Mouse (Mus musculus) telencephalon, adult 2 months (tissue): ENCODE measurements at regions not wholly inside any gene's neighbourhood (a gene's known extent, or its start where the extent isn't known, plus 50 kb on each side); places are given as distances from the start of the nearest gene placed in this dataset.

Source experiments
- DNase-seq: peaks from one replicate; pipeline ENCODE4 v3.0.0-alpha.2; 2011; ENCODE audit warnings: low read depth, low spot score

DNA sequence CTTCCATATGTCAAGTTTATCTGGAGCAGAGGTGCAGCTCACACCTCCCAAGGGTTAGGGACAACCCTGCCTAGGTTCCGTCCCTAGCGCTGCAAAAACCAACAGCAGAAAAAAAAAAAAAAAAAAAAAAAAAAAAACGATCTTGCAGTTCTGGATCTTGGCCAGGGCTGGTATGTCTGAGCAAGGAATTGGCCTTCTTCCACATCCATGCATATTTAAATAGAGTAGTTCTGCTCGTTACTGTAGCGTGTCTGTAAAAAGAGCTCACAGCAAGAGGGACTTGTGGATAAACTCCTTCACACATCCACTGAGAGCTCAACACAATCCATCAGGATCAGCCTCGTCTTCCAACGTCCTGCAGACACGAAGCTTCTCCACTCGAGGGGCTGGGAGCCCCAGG lies 639.4 kb upstream of the Adam5 start:
- DNase-seq: peak; percentile 60

GRCm38 (mm10) chr8:25462492-25462891 lies 638.3 kb upstream of the Adam5 start:
- DNase-seq: no peak

- no peak for DNase-seq
Measured at GRCm38 (mm10) chr8:25455644-25456043, 631.5 kb upstream of the Adam5 start.

GRCm38 (mm10) chr8:25454972-25455371 lies 630.8 kb upstream of the Adam5 start:
- no peak for DNase-seq

DNA sequence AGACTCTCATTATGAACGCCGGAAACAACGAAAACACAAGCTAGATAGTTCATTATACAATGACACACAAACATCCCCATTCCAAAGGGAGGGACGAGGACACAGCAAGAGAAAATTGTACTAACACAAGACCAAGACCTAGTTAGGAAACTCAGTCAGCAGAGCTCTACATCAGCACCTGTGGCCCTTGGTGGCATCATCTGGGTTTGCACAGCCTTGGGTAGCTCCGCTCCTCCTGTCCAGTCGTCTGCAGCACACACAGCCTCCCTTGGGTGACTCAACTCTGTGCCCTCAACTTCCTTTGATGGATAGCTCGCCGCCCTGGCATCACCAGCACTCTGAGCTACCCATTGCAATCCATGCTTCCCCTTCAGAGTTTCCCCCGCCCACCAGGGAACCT lies 629.7 kb upstream of the Adam5 start:
- no peak for DNase-seq

- DNase-seq: no peak
Measured at GRCm38 (mm10) chr8:25450544-25450943, 626.4 kb upstream of the Adam5 start.

DNA sequence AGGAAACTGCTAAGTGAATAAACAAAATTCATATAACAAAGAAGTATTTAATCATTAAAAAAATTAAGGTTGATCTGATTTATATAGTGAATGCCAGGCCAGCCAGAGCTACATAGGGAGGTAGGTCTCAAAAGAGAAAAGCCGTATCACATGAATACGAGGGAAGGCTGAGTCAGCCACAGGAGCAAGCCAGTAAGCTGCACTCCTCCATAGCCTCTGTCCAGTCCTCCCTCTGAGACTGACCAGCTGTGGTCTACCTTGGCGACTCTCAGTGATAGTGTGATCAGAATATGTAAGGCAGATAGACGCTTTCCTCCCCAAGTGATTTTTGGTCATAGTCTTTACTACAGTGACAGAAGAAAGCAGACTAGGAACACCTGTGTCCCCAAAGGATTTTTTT lies 625.4 kb upstream of the Adam5 start:
- no peak for DNase-seq

DNA sequence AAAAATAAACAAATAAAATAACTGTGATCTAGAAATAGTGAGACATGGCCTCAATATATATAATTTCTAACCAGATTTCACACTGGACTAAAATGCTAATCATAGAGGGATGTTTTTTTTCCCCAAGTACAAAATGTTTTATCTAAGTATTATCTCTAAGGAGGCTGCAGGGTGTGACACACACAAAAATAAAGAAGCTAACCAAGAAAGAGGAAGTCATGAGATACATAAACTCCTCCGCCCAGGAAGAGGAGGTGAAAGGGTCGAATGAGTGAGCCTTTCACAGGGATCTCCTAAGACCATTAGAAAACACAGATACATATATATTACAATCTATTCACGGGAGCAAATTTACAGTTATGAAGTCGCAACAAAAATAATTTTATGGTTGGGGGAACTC lies 623.7 kb upstream of the Adam5 start:
- DNase-seq: no peak

DNA sequence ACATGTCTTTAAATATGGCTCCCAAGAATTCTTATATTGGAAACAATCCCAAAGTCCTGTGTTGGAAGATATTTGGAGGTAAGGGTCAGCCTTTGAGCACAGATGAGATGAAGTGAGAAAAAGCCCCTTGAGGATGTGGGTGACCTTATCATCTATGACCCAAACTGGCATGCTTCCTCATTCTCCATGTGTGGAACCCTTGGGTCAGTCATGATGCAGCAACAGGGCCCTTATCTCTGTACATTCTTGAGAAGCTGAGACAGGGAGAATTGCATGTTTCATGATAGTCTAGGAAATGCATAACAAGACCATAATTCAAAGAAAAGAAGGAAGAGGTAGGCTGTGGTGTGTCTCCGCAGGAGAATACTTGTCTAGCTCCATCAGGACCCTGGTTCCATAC lies 621.8 kb upstream of the Adam5 start:
- no peak for DNase-seq

- no peak for DNase-seq
Measured at GRCm38 (mm10) chr8:25445054-25445453, 620.9 kb upstream of the Adam5 start.

- peak; percentile 13 for DNase-seq
Measured at GRCm38 (mm10) chr8:25443552-25443951, 619.4 kb upstream of the Adam5 start.

GRCm38 (mm10) chr8:25441057-25441441 lies 616.9 kb upstream of the Adam5 start:
- no peak for DNase-seq

DNA sequence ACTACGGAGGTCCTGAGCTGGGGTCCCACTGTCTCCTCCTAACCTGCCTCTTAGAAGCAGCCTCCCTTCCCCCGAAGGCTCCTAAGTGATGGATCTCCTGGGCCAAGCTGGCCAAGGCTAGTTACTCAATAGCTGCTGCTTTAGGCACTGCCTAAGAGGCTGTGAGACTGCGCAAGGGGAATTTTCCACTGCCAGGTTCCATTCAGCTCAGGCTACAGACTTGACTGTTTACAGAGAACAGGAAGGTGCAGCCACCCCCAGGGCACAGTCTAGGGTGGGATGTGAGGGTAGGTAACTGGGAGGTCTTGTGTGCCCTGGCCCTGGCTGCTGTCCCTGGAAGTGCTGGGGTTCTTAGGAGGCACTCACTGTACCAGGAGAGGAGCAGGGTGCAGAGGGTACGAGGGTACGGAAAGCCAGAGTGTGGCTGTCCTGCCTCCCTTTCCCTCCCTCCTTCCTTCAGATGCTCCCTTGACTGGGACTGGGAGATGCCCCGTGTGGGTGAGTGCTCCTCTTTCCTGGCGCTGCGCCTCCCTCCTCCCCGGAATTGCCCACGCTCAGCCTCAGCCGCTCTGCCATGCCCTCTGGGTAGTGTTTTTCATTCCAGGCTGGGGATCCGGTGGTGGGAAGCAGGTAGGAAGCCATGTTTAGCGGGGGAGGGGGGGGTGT lies 616.4 kb upstream of the Adam5 start:
- peak; percentile 40 for DNase-seq

DNA sequence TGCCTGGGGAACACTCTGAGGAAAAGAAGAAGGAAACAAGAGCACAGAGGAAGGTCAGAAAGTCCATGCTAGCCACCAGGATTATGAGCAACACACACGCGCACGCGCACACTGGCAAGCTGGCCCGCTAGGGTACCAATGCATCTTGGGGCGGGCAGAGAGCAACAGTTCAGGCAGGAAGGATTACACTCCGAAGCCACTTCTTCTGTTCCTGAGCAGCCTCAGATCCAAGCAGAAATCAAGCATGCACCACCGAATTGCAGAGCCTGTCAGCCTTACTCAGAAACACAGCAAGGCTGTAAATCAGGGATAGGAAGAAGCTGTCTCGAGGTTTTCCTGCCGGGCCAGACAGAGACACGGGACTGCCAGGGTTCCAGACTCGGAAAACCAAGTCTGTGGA lies 615.8 kb upstream of the Adam5 start:
- DNase-seq: no peak

- DNase-seq: peak; percentile 17
Measured at GRCm38 (mm10) chr8:25438021-25438620, 614.0 kb upstream of the Adam5 start.

DNA sequence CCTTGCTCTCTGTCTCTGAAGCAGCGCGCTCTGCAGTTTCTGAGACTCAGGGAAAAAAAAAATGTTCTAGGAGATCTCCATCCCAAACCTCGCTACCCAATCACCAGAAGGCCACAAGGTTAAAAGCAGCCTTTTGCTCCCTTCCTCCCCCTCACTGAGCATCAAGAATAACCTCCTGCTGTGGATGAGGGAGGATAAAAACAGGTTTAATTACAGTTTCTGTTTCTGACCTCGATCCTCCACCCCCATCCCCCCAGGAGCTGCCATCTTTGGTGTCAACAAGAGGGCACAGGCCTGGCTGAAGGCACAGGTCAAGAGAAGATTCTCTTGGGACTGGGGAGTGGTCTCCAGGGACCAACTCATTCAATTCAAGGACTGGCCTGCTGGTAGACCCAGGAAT lies 613.0 kb upstream of the Adam5 start:
- DNase-seq: no peak

DNA sequence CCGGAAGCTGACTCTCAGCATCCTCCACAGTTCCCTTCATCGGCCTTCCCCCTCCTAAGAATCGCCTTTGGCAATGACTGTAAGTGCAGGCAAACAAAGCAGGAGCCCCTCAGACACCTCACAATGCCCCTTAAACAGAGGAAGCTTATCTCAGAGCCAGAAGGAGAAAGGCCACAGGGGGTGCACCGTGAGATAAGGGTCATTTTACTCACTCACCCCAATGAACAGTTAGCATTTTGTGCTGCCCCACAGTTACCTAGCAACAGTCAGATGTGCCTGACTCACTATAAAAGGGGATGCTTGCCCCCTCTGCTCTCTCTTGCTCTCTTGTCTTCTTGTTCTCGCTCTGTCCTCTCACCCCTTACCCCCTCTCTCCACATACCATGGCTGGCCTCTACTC lies 606.4 kb upstream of the Adam5 start:
- no peak for DNase-seq

DNA sequence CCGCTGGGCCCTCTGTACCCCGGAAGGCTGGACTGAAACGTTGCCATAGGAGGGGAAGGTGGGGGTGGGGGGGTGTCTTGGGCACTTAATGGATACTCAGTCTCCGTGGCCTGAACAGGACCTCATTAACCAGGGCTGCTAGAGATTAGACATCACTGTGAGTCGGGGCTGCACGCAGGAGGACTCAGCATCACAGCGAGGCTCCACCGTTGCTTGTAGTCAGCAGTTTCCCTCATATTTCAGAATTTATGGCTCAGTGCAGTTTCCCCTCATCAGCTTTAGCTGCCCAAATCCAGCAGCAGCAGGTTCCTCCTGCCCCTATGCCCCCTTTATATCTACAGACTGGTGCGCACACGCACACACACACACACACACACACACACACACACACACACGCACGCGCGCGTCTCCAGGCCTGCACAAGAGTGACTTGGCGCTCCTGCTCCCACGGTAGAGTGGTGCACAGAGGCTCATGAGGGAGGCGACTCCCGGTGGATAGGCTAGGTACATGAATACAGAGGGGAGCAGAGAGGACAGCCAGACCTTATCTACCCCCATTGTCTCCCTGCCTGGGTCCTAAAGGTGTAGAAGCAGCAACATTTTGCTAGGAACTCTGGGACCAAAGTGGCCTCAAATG lies 605.8 kb upstream of the Adam5 start:
- no peak for DNase-seq

GRCm38 (mm10) chr8:25428761-25429160 lies 604.6 kb upstream of the Adam5 start:
- no peak for DNase-seq

GRCm38 (mm10) chr8:25426207-25426606 lies 602.0 kb upstream of the Adam5 start:
- no peak for DNase-seq

GRCm38 (mm10) chr8:25421478-25421877 lies 597.3 kb upstream of the Adam5 start:
- DNase-seq: no peak

DNA sequence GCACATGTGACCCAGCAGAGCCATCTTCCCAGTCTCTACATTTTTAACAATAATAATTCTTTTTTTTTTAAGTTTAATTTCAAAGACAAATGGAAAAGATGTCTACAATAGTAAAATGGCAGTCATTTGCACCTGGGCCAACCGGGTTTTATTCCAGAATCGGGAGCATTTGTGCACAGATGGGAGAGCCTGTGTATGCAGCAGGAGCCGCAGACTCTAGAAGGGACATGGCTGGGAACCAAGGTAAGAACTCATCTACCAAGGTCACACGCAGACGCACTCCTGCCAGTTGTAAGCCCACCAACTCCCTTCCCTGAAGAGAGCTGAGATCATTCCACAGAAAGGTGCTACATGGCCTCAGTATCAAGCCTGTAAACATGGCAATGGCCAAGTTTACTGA lies 586.4 kb upstream of the Adam5 start:
- no peak for DNase-seq

- no peak for DNase-seq
Measured at GRCm38 (mm10) chr8:25407862-25408261, 583.7 kb upstream of the Adam5 start.
